Mouse (Mus musculus): ENCODE measurements around the gene Cggbp1. TPM values are rescaled to one million over a fixed set of nuclear protein-coding genes. Genes with fewer than 3 reads are reported as not detected.

Cggbp1 gene
- polyA plus RNA-seq, 1 experiment from 2014 or later = 36.2 TPM

DNA sequence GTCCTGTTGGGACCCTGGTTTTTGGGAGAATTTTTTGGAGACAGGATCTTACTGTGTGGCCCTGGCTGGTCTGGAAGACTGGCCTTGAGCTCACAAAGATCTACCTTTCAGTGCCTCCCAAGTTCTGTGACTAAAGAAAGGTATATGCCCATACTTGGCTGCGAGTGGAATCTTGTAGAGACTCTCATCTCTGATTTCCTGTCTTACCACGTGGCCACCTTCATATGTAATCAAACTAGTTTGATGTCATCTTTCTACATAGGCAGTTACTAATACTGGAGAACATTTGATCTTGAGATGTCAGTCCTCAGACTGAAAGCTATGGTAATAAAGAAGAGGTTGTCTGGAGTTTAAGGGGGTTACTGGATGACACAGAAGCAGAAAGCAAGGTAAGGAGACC is 29.6 kb downstream of the Cggbp1 start:
- Histone ChIP-seq H3K4me1 (replicated peaks; ENCODE audit: control insufficient read depth, insufficient read depth) (no peaks in the 10 kb centered on the region), H3K9me3 (ENCODE audit: control insufficient read depth, low read length) (no peaks in the 10 kb centered on the region), H3K36me3 (ENCODE audit: control insufficient read depth, insufficient read depth, low read length) (no peaks in the 10 kb centered on the region), H3K27me3 (ENCODE audit: control insufficient read depth, insufficient read depth, low read length) (no peaks in the 10 kb centered on the region), H3K27ac (replicated peaks) (no peak overlapping the region), H3K4me3 (ENCODE audit: low read depth, low read length) (no peak overlapping the region), H3K4me2 (replicated peaks; ENCODE audit: low read depth) (no peak overlapping the region), H3K9ac (ENCODE audit: low read length) (no peak overlapping the region)
- WGBS = 62% methylated on average over 2 of the region's 2 CpGs
- DNase-seq (ENCODE audit: low spot score) (no peak), ATAC-seq (ENCODE audit: low FRiP score, low TSS enrichment) (no peak)
- TF ChIP-seq CTCF (IDR thresholded peaks at IDR 0.05; ENCODE audit: low read depth) = no peak
- no peak for TF ChIP-seq EP300 (optimal IDR thresholded peaks at IDR 0.05)

DNA sequence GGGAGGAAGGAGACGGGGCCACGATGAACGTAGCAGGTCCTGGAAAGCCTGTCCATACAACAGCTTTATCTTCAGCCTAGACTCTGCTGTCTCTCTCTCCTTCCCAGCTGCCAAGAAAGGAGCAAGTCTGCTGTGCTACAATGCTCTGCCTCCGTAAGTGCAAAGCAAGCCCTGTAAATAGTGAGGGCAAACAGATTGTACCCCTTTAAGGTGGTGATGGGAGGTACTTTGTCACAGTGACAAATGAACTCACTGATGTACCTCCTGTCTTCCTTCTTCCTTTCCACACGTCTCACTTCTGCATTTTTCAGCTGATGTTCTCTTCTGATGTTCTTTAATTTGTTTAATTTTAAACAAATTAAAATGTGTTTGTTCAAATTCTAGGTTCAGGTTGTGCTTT is 32.1 kb downstream of the Cggbp1 start:
- no peak for DNase-seq (ENCODE audit: low spot score)
- no peaks in the 10 kb centered on the region for H3K4me1 ChIP-seq (replicated peaks; ENCODE audit: control insufficient read depth, insufficient read depth)
- H3K27me3 ChIP-seq (ENCODE audit: control insufficient read depth, insufficient read depth, low read length) = no peaks in the 10 kb centered on the region
- no peak overlapping the region for H3K9ac ChIP-seq (ENCODE audit: low read length)
- no peak overlapping the region for H3K4me2 ChIP-seq (replicated peaks; ENCODE audit: low read depth)
- 29% methylated on average over 5 of the region's 5 CpGs for WGBS
- H3K4me3 ChIP-seq (ENCODE audit: low read depth, low read length) = no peak overlapping the region
- H3K9me3 ChIP-seq (ENCODE audit: control insufficient read depth, low read length) = no peaks in the 10 kb centered on the region
- no peak overlapping the region for H3K27ac ChIP-seq (replicated peaks)
- no peak for ATAC-seq (ENCODE audit: low FRiP score, low TSS enrichment)
- no peak for TF ChIP-seq EP300 (optimal IDR thresholded peaks at IDR 0.05)
- TF ChIP-seq CTCF (IDR thresholded peaks at IDR 0.05; ENCODE audit: low read depth) = no peak
- H3K36me3 ChIP-seq (ENCODE audit: control insufficient read depth, insufficient read depth, low read length) = no peaks in the 10 kb centered on the region

- no peak overlapping the region for H3K4me2 ChIP-seq (replicated peaks; ENCODE audit: low read depth)
- no peak for ATAC-seq (ENCODE audit: low FRiP score, low TSS enrichment)
- no peak for TF ChIP-seq EP300 (optimal IDR thresholded peaks at IDR 0.05)
- TF ChIP-seq CTCF (IDR thresholded peaks at IDR 0.05; ENCODE audit: low read depth) = no peak
- DNase-seq (ENCODE audit: low spot score) = no peak
- no peaks in the 10 kb centered on the region for H3K9me3 ChIP-seq (ENCODE audit: control insufficient read depth, low read length)
- no peak overlapping the region for H3K9ac ChIP-seq (ENCODE audit: low read length)
- WGBS = 6% methylated on average over 3 of the region's 3 CpGs
- no peak overlapping the region for H3K27ac ChIP-seq (replicated peaks)
- no peaks in the 10 kb centered on the region for H3K4me1 ChIP-seq (replicated peaks; ENCODE audit: control insufficient read depth, insufficient read depth)
- H3K4me3 ChIP-seq (ENCODE audit: low read depth, low read length) = no peak overlapping the region
- no peaks in the 10 kb centered on the region for H3K36me3 ChIP-seq (ENCODE audit: control insufficient read depth, insufficient read depth, low read length)
- H3K27me3 ChIP-seq (ENCODE audit: control insufficient read depth, insufficient read depth, low read length) = no peaks in the 10 kb centered on the region
Observed at GRCm38 (mm10) chr16:64884420-64884838, 32.6 kb downstream of the Cggbp1 start.

- Histone ChIP-seq H3K4me2 (replicated peaks; ENCODE audit: low read depth) (no peak overlapping the region), H3K27me3 (ENCODE audit: control insufficient read depth, insufficient read depth, low read length) (no peaks in the 10 kb centered on the region), H3K27ac (replicated peaks) (no peak overlapping the region), H3K4me3 (ENCODE audit: low read depth, low read length) (no peak overlapping the region), H3K36me3 (ENCODE audit: control insufficient read depth, insufficient read depth, low read length) (no peaks in the 10 kb centered on the region), H3K4me1 (replicated peaks; ENCODE audit: control insufficient read depth, insufficient read depth) (no peaks in the 10 kb centered on the region), H3K9ac (ENCODE audit: low read length) (no peak overlapping the region), H3K9me3 (ENCODE audit: control insufficient read depth, low read length) (no peaks in the 10 kb centered on the region)
- WGBS = 43% methylated on average over 3 of the region's 3 CpGs
- no peak for ATAC-seq (ENCODE audit: low FRiP score, low TSS enrichment)
- DNase-seq (ENCODE audit: low spot score) = no peak
- no peak for TF ChIP-seq CTCF (IDR thresholded peaks at IDR 0.05; ENCODE audit: low read depth)
- no peak for TF ChIP-seq EP300 (optimal IDR thresholded peaks at IDR 0.05)
Observed at GRCm38 (mm10) chr16:64885142-64885541, 33.3 kb downstream of the Cggbp1 start.

GRCm38 (mm10) chr16:64885547-64885946 is 33.8 kb downstream of the Cggbp1 start:
- ATAC-seq (ENCODE audit: low FRiP score, low TSS enrichment) (no peak), DNase-seq (ENCODE audit: low spot score) (no peak)
- H3K9ac ChIP-seq (ENCODE audit: low read length) = no peak overlapping the region
- H3K9me3 ChIP-seq (ENCODE audit: control insufficient read depth, low read length) = no peaks in the 10 kb centered on the region
- TF ChIP-seq CTCF (IDR thresholded peaks at IDR 0.05; ENCODE audit: low read depth) (no peak), EP300 (optimal IDR thresholded peaks at IDR 0.05) (no peak)
- WGBS = 51% methylated on average over 4 of the region's 4 CpGs
- no peaks in the 10 kb centered on the region for H3K4me1 ChIP-seq (replicated peaks; ENCODE audit: control insufficient read depth, insufficient read depth)
- no peak overlapping the region for H3K27ac ChIP-seq (replicated peaks)
- no peaks in the 10 kb centered on the region for H3K27me3 ChIP-seq (ENCODE audit: control insufficient read depth, insufficient read depth, low read length)
- no peak overlapping the region for H3K4me3 ChIP-seq (ENCODE audit: low read depth, low read length)
- no peak overlapping the region for H3K4me2 ChIP-seq (replicated peaks; ENCODE audit: low read depth)
- H3K36me3 ChIP-seq (ENCODE audit: control insufficient read depth, insufficient read depth, low read length) = no peaks in the 10 kb centered on the region

- no peak overlapping the region for H3K9ac ChIP-seq (ENCODE audit: low read length)
- no peak overlapping the region for H3K4me3 ChIP-seq (ENCODE audit: low read depth, low read length)
- H3K4me1 ChIP-seq (replicated peaks; ENCODE audit: control insufficient read depth, insufficient read depth) = no peaks in the 10 kb centered on the region
- H3K9me3 ChIP-seq (ENCODE audit: control insufficient read depth, low read length) = no peaks in the 10 kb centered on the region
- H3K27me3 ChIP-seq (ENCODE audit: control insufficient read depth, insufficient read depth, low read length) = no peaks in the 10 kb centered on the region
- DNase-seq (ENCODE audit: low spot score) (no peak), ATAC-seq (ENCODE audit: low FRiP score, low TSS enrichment) (no peak)
- no peak overlapping the region for H3K27ac ChIP-seq (replicated peaks)
- TF ChIP-seq EP300 (optimal IDR thresholded peaks at IDR 0.05) (no peak), CTCF (IDR thresholded peaks at IDR 0.05; ENCODE audit: low read depth) (no peak)
- no peak overlapping the region for H3K4me2 ChIP-seq (replicated peaks; ENCODE audit: low read depth)
- no peaks in the 10 kb centered on the region for H3K36me3 ChIP-seq (ENCODE audit: control insufficient read depth, insufficient read depth, low read length)
- WGBS = 89% methylated on average over 3 of the region's 3 CpGs
Observed at GRCm38 (mm10) chr16:64889496-64889895, 37.7 kb downstream of the Cggbp1 start.

Measured in stomach, postnatal 0 days (tissue).